Mouse (Mus musculus) G1E (cell line): ENCODE data around the gene Junb.

ENCODE experiments used
- CTCF ChIP-seq: IDR thresholded peaks from 2 replicates; pipeline ENCODE4 v1.5.1; 2012; ENCODE audit warnings: low read depth, low read length, inconsistent platforms, mixed read lengths
- GATA2 ChIP-seq: IDR thresholded peaks from 2 replicates; pipeline ENCODE4 v1.6.1; 2012; ENCODE audit warnings: low read depth, low read length, inconsistent platforms, borderline replicate concordance
- TAL1 ChIP-seq: conservative IDR thresholded peaks from 2 replicates; pipeline ENCODE4 v1.6.1; 2012; ENCODE audit warnings: low read depth, low read length, inconsistent platforms, mixed read lengths

DNA sequence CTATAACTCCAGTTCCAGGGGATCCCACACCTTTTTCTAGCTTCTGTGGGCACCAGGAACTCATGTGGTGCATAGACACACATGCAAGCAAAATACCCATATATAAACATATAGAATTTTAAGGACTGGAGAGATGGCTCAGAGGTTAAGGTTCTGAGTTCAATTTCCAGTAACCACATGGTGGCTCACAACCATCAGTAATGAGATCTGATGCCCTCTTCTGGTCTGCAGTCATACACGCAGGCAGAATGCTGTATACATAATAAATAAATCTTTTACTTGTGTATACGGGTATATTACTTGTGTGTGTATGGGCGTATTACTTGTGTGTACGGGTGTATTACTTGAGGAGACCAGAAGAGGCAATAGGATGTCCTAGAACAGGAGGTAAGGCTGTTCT, 14.6 kb downstream of the Junb start:
- TF ChIP-seq CTCF (no peak), TAL1 (no peak), GATA2 (no peak)
